Mouse (Mus musculus): ENCODE data around the gene Vsx2.
A peak's percentile ranks its signal among the peaks of the same experiment; 100 is the strongest.

Vsx2 gene

DNA sequence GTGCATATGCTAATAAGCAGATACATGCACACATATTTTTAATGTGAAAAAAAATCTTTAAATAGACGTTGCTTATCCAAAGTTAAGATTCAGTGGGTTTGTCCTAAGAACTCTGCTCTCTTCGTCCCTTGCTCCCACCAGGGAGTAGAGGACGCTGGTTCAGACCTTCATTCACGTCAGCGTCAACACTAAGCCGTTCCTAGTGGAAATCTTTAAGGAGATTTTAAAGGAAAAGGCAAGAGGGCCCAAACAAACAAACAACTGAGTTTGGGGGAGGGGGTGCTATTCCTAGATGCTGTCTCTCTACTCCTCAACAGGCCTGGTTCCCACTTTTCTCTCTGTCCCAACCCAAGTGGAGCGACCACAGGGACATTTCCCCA is 2.8 kb downstream of the Vsx2 start:
- no peak for DNase-seq (ENCODE audit: low spot score)

DNA sequence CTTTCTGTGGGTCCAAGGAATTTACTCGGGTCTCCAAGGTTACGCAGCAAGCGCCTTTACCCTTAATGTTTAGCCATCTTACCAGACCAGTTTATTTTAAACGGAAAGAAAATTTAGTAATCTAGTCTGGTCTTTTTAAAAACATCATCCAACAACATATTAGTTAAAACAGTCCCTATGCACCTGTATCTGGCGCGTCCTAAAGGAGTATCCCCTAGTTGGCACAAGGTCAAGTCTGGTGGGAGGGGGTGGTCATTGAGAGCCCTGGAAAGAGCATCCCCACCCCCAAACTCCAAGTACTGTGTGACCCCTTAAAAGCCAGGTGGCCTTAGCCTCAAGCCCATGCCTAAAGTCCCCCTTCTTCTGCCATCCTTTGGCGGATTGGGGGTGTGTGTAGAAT is 3.5 kb downstream of the Vsx2 start:
- DNase-seq (ENCODE audit: low spot score), result no peak

DNA sequence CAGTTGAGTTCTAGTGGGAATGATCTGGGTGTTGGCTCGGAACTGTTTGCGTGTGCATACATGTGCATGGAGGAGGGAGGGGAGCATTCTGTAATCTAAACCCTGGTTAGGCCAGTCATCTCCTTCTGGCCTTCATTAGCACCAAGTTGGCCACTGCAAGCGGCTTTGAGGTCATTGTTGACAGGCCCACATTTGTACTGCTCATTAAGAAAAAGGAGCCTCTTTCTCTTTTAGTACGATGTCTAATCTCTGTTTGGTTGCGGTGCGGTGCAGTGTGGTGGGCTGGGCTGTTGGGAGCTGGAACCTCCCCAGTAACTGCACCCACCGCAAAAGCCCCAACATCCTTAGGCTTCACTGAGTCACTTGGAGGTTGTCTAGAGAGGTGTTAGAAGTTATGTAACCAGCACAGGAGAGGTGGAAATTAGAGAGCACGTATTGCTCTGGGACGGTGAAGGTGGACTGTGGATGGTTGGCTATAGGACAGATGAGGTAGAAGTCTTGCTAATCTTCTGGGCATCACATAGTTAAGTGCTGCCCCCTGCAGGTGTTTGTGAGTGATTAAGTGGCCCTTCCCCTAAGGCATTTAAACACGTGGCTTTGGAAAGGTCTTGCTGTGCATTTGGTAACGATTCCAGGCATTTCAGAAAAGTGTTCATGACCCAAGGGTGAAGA is 8.3 kb downstream of the Vsx2 start:
- no peak for DNase-seq (ENCODE audit: low spot score)

DNA sequence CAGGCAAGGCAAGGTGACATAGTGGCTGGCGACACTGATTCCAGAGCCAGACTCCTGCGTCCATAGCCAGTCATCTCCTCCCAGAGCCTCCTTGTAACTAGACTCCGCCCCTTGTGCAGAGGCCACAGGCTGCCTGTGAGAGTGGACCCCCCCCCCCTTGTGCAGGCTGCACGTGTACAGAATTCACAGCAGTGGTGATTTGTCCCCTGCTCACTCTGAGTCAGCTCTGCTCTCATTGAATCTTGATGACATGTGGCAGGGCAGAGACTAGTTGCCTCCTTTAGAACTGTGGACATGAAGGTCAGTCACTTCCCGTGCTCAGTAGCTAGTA is 8.8 kb downstream of the Vsx2 start:
- DNase-seq (ENCODE audit: low spot score), result no peak

DNA sequence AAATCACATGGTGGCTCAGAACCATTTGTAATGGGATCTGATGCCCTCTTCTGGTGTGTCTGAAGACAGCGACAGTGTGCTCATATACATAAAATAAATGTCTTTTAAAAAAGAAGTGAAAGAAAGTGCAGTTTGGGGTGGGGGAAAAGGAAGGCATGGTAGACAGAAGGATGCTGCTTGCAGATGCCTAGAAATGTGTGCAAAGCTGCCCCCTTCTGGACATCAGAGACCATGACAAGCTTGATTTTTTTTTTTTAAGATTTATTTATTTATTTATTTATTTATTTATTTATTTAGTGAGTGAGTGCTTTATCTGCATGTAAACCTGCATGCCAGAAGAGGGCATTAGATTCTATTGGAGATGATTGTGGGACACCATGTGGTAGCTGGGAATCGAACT is 11.7 kb downstream of the Vsx2 start:
- DNase-seq (ENCODE audit: low spot score), result no peak

DNA sequence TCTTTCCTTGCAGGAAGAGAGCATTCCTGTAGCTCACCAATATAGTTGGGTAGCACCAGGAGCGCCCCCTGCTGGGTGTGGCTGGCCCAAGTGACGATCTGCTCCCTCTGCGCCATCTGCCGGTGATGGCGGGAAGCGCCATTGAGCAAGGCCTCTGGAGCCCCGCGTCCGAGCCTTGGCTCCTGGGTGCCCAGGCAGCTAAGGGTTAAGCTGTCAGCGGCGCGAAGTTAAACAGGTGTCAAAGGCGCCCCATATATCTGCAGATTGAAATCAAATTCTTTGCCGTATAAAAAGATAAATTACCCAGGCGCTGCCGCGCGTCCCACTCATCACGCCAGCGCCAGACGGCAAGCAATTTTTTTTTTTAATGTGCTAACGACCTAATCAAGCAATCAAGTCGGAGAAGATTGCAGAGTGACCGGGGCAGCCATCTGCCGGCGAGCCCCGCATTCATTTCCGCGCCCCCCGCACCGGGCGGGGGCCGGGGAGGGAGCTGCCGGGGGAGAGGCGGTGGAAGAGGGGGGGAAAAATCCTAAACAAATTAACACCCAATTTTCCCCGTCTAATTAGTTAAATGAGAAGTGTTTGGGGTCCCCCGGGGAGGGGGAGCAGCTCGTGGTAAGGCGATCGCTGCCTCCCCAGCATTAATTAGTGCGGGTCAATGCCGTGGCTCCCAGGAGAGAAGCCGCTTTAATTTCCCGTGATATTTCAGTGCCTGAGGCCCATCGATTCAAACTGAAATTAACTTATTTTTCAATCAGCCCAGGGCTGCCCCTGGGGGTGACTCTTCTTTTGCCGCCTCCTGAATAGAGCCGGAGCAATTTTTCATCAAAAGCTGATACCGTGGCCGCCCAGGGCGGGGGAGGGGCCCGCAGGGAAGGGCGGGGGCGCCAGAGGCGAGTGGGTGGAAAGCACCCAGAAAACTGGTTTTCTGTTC is 20.5 kb downstream of the Vsx2 start:
- DNase-seq (ENCODE audit: low spot score), result peak; percentile 61

DNA sequence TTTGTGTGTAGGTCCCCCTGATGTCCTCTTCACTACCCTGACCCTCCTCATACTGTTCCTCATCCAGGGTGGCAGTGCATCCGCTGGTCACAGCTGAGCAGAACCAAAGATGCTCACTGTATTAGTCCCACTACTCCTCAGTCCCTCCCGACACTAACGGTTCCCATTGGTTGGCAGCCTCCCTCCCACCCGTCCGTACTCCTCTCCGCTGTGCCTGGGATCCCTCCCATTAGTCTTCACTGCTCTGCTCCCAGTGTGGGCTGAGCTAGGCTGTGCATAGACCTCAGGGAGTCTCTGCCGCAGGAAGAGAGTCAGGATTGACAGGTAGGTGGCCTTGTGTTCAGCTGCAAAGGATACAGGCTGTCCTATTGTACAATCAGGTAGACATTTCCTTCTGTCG is 28.8 kb downstream of the Vsx2 start:
- DNase-seq (ENCODE audit: low spot score), result no peak

DNA sequence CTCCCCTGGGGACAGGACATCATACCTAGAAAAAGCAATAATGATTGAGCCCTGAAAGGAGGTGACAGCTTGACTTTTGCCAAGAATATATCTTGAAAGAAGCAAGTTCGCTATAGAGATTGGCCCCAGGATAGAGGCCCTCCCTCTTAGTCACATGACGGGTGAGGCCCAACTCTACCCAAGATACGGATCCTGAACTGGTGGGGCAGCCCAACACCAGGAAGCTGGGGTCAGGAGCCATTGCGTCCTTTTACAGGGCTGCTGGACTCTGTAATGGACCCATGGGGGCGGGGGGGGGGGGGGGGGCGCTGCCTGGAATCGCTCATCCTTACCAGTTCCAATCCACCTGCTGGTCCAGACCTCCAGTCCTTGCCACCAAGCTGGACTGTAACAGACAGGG is 34.4 kb downstream of the Vsx2 start:
- no peak for DNase-seq (ENCODE audit: low spot score)

DNA sequence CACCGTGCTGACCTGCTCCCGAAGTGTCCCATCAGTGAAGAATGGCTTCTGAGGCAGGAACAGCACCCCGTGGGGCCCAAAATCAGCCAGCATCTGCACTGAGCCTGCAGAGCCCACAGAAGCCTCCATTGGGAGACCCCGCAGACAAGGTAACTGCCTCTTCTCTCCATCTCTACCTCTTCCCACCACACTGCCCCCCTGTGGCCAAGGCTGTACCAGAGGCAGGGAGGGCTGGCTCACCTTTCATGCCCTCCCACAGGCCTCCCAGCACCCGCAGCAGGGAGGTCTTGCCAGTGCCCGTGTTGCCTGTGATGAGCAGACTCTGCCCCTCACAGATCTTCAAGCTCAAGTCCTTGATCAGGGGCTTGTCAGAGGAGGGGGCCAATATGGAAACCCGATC is 36.3 kb downstream of the Vsx2 start:
- DNase-seq (ENCODE audit: low spot score), result no peak

DNA sequence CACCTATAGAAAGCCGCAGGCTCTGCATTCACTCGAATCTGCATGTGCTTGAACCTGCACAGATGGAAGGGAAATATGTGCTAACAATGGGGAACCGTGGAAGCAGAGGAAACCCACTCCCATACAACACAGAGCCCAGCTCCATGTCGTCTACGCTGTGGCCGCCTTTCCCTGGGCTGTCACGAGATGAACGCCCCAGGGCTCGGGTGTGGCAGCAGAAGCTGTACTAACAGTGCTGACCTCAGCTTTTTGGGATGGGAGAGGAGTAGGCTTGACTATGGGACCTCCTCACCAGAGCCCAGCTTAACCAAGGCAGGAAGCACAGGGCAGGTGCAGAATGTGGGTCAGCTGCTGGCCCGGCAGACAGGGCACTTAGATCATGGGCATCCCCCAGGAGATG is 42.2 kb downstream of the Vsx2 start:
- DNase-seq (ENCODE audit: low spot score), result no peak

DNA sequence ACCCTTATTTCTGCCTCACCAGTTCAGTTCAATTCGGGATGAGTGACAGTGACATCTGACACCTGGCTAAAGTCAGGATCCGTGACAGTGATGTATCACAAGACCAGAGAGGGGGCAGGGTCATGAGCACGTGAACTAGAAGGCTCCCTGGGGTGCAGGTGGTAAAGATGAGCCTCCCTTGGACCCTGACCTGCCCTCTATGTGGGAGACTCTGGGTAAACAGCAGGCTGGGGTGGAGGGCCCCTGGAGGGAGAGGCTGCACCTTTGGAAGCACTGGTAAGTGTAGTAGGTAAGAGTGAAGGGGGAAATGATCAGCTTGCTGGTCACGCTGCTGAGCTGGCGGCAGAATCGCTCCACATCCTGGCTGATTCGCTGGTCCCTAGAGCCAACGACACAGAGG is 43.0 kb downstream of the Vsx2 start:
- no peak for DNase-seq (ENCODE audit: low spot score)

DNA sequence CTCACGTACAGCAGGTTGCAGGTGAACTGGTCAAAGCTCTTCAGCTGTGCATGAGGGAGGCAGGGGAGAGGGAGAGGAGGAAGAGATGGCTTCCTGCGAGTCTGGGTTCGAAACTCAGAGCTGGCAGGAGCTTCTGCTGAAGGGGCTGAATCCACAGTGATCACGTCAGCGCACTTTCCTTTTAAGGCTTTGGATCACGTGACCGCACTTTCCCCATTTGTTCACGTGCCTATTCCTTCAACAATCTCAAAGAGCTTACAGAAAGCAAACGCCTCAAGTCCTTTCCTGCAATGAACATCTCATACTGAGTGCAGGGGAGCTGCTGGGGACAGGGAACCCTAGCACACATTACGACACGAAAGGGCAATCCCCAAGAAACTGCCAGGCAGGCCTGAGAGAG is 44.4 kb downstream of the Vsx2 start:
- no peak for DNase-seq (ENCODE audit: low spot score)

DNA sequence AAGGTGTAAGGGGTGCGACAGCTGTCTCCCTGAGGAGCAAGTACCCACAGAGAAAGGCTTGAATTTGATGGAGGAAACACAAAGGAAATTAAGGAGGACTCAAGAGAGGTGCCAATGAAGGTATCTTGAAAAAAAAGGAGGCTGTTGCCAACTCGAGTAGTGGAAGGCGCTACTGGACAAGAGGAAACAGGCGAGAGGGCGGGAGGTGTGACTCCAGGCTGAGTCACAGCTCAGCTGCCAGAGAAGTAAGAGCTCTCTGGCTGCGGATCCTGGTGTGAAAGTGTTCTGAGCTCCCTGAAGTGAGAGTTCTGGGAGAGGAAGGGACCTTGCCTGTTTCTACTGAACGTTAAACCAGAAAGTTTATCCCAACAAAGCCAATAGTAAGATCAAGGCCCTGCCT is 45.0 kb downstream of the Vsx2 start:
- no peak for DNase-seq (ENCODE audit: low spot score)

DNA sequence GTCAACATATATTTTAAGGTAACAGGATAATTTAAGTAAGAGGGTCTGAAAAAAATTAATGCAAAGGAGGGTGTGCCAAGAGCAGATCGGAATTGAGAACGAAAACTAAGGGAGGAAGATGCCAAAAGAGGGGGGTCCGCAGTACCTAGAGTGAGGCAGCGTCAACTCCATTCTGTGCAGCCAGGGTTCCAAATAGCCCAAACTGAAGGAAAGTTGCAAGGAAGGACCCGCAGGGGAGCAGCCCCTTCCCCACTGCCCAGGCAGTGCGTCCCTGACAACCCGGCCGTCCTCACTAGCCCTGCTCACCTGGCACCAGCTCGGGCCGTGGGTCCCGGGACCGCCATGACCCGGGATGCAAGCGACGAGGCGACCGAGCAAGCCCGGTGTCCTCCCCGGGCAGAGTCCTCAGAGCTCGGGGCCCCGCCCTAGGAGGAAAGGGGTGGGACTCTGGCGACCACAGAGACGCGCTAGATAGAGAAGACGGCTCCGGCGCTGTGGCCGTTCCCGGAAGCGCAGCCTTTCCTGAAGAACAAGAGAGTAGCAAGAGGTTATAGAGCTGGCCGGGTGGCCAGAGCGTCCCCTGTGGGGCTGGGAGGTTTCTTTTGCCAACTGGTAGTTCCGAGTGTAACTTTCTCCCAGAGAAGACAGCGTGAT is 47.5 kb downstream of the Vsx2 start, which contains the start of gene Abcd4:
Gene Abcd4, minus strand, starts transcription at position 437 of the 654 bp plus-strand sequence.
- peak; percentile 91 for DNase-seq (ENCODE audit: low spot score)

DNA sequence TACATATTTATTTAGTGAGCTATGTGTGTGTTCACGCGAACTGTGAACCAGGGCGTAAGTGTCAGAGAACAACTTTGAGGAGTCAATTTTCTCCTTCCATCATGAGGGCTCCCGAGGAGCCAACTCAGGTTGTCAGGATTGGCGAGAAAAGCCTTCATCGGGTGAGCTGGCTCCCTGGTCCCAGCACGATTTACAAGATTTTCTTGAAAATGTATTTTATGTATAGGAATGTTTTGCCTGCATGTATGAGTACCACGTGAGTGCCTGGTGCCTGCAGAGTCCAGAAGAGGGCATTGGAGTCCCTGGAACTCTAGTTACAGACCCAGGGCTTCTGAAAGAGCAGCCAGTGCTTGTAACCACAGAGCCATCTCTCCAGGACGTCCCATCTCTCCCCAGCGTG is 48.1 kb downstream of the Vsx2 start:
- no peak for DNase-seq (ENCODE audit: low spot score)

DNA sequence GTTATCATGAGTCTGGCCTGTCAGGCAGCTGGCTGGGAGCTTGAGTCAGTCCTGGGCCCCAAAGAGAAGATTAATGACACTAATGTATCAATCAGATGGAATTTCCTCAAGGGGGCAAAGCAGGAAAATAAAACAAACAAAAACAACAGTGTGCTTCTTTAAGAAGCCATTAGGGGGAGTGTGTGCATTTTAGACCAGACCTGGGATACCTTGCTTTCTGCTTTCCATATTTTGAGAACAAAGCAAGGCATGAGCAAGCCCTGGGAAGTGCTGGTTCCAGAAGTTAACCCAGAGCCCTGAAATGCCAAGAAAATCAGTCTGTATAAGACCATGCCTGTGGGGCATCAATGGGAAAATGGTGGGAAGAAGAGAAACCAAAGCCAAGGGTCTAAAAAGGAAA is 51.4 kb downstream of the Vsx2 start:
- DNase-seq (ENCODE audit: low spot score), result no peak

DNA sequence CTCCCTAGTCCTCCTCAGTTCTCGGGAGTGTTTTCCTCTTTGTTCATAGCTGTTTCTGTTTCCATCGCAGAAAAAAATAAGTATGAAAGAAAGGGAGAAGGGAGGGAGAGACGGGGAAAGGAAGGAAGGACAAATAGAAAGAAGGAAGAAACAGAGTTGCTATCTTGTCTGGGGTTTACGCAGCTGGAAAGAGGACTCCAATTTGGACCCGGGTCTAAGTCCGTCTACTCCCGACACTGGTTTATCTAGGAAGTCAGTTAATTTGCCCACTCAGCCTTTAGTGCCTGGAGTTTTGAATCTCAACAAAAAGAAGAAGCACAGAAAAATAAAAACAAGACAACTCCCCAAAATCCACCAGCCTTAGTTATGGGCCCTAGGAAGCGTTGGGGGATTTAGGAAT is 55.0 kb downstream of the Vsx2 start:
- DNase-seq (ENCODE audit: low spot score), result no peak

DNA sequence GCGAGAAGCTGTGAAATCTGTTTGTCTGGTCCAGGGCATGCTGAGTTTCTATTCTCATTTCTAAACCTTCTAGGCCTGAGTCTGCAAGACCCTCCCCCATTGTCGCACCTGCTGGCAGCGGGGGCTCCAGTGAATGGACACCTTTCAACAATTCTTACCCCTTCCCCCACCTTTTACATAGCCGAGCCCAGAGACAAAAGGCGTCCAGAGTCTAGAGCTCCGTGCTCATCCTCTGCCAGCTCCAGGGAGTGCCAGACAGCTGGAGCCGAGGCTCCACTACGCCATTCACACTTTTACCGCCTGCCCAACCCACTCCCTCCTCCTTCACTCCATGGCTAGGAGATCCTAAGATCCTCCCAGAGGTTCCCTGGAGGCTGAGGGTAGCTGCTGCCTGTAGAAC is 55.6 kb downstream of the Vsx2 start:
- DNase-seq (ENCODE audit: low spot score), result no peak

DNA sequence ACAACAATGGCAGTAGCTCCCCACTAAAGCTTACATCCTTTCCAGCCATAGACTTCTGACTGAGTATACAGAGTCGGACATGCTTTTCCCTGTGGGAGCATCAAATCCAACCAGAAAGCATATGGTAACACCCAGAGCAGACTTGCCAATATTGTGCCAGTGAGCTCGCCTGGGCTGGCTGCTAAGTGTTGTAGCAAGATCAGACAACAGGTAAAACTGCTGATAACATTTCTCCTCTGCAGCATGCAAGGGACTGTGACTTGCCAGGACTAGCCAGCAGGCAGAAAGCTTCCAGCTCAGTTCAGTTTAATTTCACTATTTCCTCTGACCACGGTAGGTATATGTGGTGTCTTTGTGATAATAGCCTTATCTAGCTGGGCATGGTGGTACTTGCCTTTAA is 62.3 kb downstream of the Vsx2 start:
- DNase-seq (ENCODE audit: low spot score), result no peak

DNA sequence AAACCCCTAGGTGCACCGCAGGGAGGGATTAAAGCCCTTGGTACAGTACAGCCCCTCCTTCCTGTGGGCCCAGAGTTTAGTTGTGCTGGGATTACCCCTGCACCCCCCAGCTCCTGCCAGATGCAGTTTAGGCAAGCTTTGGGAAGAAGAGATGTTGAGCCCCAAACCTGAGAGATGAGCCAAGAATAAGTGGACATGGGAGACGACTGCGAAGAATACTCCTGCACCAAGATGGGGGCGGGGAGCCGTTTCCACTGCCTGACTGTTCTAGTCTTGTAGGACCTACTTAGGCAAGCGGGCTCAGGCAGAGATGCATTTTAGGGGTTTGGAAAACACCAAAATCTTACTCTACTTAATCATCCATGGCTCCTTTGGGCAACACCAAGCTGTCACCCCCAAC is 70.7 kb downstream of the Vsx2 start:
- DNase-seq (ENCODE audit: low spot score), result no peak

DNA sequence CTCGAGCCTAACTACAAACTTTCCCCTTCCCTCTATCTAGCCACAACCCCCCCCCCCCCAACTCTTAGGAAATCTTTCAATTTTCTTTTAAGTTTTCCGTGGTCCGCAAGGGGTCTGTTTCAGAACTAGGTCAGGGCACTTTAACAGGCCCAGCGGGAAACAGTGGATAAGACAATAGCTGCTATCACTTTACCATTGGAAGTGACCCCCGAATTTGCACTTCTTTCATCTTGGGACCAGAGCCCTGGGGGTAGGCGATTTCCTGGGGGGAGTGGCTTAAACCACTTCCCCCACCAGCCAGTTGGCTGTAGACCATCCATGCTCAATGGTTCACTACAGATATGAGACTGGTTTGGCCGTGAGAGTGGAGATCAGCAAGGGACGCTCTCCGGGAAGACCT is 71.1 kb downstream of the Vsx2 start, which contains the start of gene Vrtn:
Gene Vrtn, plus strand, starts transcription at position 366 of the 400 bp plus-strand sequence.
- no peak for DNase-seq (ENCODE audit: low spot score)

Data from ovary, adult 18-20 months (tissue).